Mouse (Mus musculus) heart, embryonic 16.5 days (tissue): ENCODE measurements around the gene Zmynd10. TPM values are rescaled to one million over a fixed set of nuclear protein-coding genes. Genes with fewer than 3 reads are reported as not detected.

Experiments used
- ATAC-seq: fragments of 200-750 bp; cut with Nextera tagmentation; replicated peaks from 2 replicates; pipeline ENCODE4 v1.8.0; 2017; ENCODE audit warnings: moderate number of reproducible peaks; ENCODE audit not compliant: insufficient read depth, low FRiP score; ENCODE audit errors: extremely low read depth
- H3K27ac ChIP-seq: fragments of 300-500 bp; sonication (generic); 2 replicates; pipeline ENCODE4 v1.5.1; 2014; ENCODE audit warnings: mild to moderate bottlenecking, low read length, control low read depth, moderate library complexity
- H3K27me3 ChIP-seq: fragments of 300-500 bp; sonication (generic); 2 replicates; pipeline ENCODE4 v1.6.1; 2014; ENCODE audit warnings: low read length, mixed read lengths; ENCODE audit not compliant: control insufficient read depth, insufficient read depth
- H3K36me3 ChIP-seq: fragments of 300-500 bp; sonication (generic); 2 replicates; pipeline ENCODE4 v1.6.1; 2014; ENCODE audit not compliant: control insufficient read depth, insufficient read depth
- H3K4me1 ChIP-seq: fragments of 300-500 bp; sonication (generic); 2 replicates; pipeline ENCODE4 v1.6.1; 2014; ENCODE audit warnings: low read length, mixed read lengths; ENCODE audit not compliant: control insufficient read depth, insufficient read depth
- H3K4me2 ChIP-seq: fragments of 300-500 bp; sonication (generic); 2 replicates; pipeline ENCODE4 v1.6.1; 2014; ENCODE audit warnings: low read depth, mild to moderate bottlenecking, control low read depth, low read length
- H3K4me3 ChIP-seq: fragments of 300-500 bp; sonication (generic); 2 replicates; pipeline ENCODE4 v1.5.1; 2014; ENCODE audit warnings: mild to moderate bottlenecking, control low read depth, low read length
- H3K9ac ChIP-seq: fragments of 300-500 bp; sonication (generic); 2 replicates; pipeline ENCODE4 v1.6.1; 2014; ENCODE audit warnings: low read length, control low read depth
- H3K9me3 ChIP-seq: fragments of 300-500 bp; sonication (generic); replicated peaks from 2 replicates; pipeline ENCODE4 v1.6.1; 2016; ENCODE audit warnings: low read length; ENCODE audit not compliant: control insufficient read depth
- WGBS: fragments of 180-500 bp; shearing (Covaris S2); extraction: QIAGEN DNeasy Blood & Tissue Kit; methylation state at CpG from one replicate; pipeline ENCODE4 v1.1.7; 2014; 5-methylcytosine and 5-hydroxymethylcytosine counted together
- polyA plus RNA-seq: library from polyadenylated mRNA; unstranded; fragments of >200 nt; fragmentation: Nextera tagmentation; extraction: Ambion mirVana; gene quantifications from 2 replicates; pipeline ENCODE4 v1.2.1, GENCODE M21; 2015

Gene Zmynd10
- polyA plus RNA-seq, 1 experiment from 2014 or later, result 1.7 TPM

DNA sequence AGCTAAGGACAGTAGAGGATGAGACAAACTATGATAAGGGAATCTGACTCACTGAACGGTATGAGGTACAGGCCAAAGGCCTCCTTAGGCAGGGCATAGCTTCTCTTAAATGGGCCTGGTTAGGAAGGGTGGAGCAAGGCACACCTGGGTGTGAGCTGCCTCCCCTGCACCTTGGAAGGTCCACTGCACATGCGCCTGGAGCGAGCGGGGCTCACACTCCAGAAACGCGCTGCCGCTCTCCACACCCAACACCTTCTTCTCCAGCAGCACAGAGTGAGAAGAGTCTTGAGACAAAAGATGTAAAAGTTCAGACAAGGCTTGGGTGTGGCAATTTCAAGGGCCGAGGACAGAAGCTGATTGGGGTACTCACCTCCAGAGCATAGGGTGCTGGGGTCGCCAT, 52.3 kb downstream of the Zmynd10 start:
- Histone ChIP-seq H3K36me3 (no peaks in the 10 kb centered on the region; the same call in 1 of the 2 replicates), H3K9me3 (no peaks in the 10 kb centered on the region), H3K9ac (no peak overlapping the region), H3K4me1 (peaks cover 13% of the 10 kb centered on the region), H3K4me3 (no peak overlapping the region), H3K27me3 (no peaks in the 10 kb centered on the region), H3K27ac (no peak overlapping the region), H3K4me2 (no peak overlapping the region)
- ATAC-seq, result no peak
- 86% methylated on average over 9 of the region's 9 CpGs for WGBS

DNA sequence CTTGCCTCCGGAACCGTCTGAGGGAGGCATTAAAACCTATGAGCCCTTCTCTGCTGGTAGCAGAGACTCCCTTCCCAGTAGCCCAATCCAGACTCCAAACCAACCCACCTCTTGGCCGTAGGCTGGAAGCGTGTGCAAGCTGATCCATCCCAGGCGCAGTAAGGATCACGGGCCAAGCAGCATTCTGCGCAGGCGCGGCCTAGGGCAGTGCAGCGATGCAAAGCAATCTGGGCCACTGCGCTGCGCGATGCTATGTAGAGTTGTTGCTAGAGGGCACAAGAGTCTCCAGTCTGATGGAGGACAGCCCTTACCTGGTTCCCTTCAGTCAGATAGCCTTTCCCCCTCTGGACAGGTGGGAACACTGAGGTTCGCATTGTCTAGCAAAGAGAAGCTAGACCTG, 52.7 kb downstream of the Zmynd10 start:
- 68% methylated on average over 14 of the region's 14 CpGs for WGBS
- Histone ChIP-seq H3K9ac (no peak overlapping the region), H3K9me3 (no peaks in the 10 kb centered on the region), H3K36me3 (no peaks in the 10 kb centered on the region), H3K4me1 (peaks cover 15% of the 10 kb centered on the region), H3K4me3 (no peak overlapping the region), H3K4me2 (no peak overlapping the region), H3K27me3 (no peaks in the 10 kb centered on the region), H3K27ac (no peak overlapping the region)
- ATAC-seq, result no peak

DNA sequence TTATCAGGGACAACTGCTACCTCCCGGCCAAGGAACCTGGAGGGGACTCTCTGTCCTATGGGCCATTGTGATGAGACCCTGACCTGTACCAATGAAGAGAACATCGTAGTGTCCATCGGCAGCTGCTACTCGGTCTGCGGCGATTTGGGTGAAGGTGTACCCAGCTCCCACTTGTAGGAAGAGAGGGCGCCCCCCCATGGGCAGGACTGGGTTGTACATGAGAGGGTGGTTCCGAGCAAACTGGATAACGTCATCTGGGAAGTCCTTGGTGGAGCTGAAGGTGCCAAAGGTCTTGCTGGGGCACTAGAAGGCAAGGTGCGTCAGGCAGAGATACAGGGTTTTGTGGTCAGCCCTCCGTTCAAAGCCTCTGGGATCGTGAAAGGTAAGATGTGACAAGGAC, 53.6 kb downstream of the Zmynd10 start:
- Histone ChIP-seq H3K27me3 (no peaks in the 10 kb centered on the region), H3K9ac (no peak overlapping the region), H3K4me2 (no peak overlapping the region), H3K27ac (no peak overlapping the region), H3K4me1 (peaks cover 16% of the 10 kb centered on the region), H3K4me3 (no peak overlapping the region), H3K9me3 (no peaks in the 10 kb centered on the region), H3K36me3 (no peaks in the 10 kb centered on the region)
- WGBS, result 75% methylated on average over 12 of the region's 12 CpGs
- ATAC-seq, result no peak

Other genes with a start within 250 kb of the Zmynd10 start
- 10.2 and 14.4 TPM in 2 replicates for gene Hemk1, start 208.9 kb upstream of the Zmynd10 start, polyA plus RNA-seq
- 1.2 and 1.5 TPM in 2 replicates for gene 6430571L13Rik, start 206.7 kb upstream of the Zmynd10 start, polyA plus RNA-seq
- 2.2 and 2.6 TPM in 2 replicates for gene Cacna2d2, start 147.7 kb upstream of the Zmynd10 start, polyA plus RNA-seq
- gene Tmem115, start 13.4 kb upstream of the Zmynd10 start, polyA plus RNA-seq, result 31.3 and 32.9 TPM in 2 replicates
- gene Cyb561d2, start 5.1 kb upstream of the Zmynd10 start, polyA plus RNA-seq, result 17.7 and 18.5 TPM in 2 replicates
- 32.4 and 33.3 TPM in 2 replicates for gene Nprl2, start 5.1 kb upstream of the Zmynd10 start, polyA plus RNA-seq
- 54.0 and 55.3 TPM in 2 replicates for gene Rassf1, start 4.3 kb downstream of the Zmynd10 start, polyA plus RNA-seq
- 44.3 and 44.7 TPM in 2 replicates for gene Tusc2, start 16.0 kb downstream of the Zmynd10 start, polyA plus RNA-seq
- gene Hyal2, start 20.6 kb downstream of the Zmynd10 start, polyA plus RNA-seq, result 87.4 and 87.7 TPM in 2 replicates
- gene Hyal1, start 29.6 kb downstream of the Zmynd10 start, polyA plus RNA-seq, result 7.5 and 8.4 TPM in 2 replicates
- 15.1 and 19.2 TPM in 2 replicates for gene Naa80, start 31.6 kb downstream of the Zmynd10 start, polyA plus RNA-seq
- 0.54 and 0.69 TPM in 2 replicates for gene Hyal3, start 33.5 kb downstream of the Zmynd10 start, polyA plus RNA-seq
- gene Ifrd2, start 40.3 kb downstream of the Zmynd10 start, polyA plus RNA-seq, result 45.7 and 46.5 TPM in 2 replicates
- 11.0 and 12.0 TPM in 2 replicates for gene Sema3b, start 61.9 kb downstream of the Zmynd10 start, polyA plus RNA-seq
- 419 and 458 TPM in 2 replicates for gene Gnai2, start 88.1 kb downstream of the Zmynd10 start, polyA plus RNA-seq
- 3.3 and 3.9 TPM in 2 replicates for gene Slc38a3, start 122.2 kb downstream of the Zmynd10 start, polyA plus RNA-seq
- gene Gnat1, start 132.4 kb downstream of the Zmynd10 start, polyA plus RNA-seq, result 0.39 TPM in 2 replicates
- gene Sema3f, start 163.2 kb downstream of the Zmynd10 start, polyA plus RNA-seq, result 3.9 and 4.7 TPM in 2 replicates
- 137 and 146 TPM in 2 replicates for gene Rbm5, start 223.7 kb downstream of the Zmynd10 start, polyA plus RNA-seq